Mouse (Mus musculus) forebrain, embryonic 15.5 days (tissue): ENCODE results near the gene Cyp4a12a. TPM values are rescaled to one million over a fixed set of nuclear protein-coding genes. Genes with fewer than 3 reads are reported as not detected.
A peak's percentile ranks its signal among the peaks of the same experiment; 100 is the strongest.
"Not testable (repeated sequence)": the region's sequence is repeated elsewhere in the genome, so short reads cannot be mapped to it uniquely, and the experiment has no call there.

Experiments
- ATAC-seq: fragments of 200-750 bp; cut with Nextera tagmentation; replicated peaks from 2 replicates; pipeline ENCODE4 v1.8.0; 2017; ENCODE audit warnings: mild to moderate bottlenecking, moderate TSS enrichment, moderate library complexity
- H3K27ac ChIP-seq: fragments of 300-500 bp; sonication (generic); replicated peaks from 2 replicates; pipeline ENCODE4 v1.5.1; 2015; ENCODE audit warnings: mild to moderate bottlenecking, inconsistent platforms
- H3K27me3 ChIP-seq: fragments of 300-500 bp; sonication (generic); 2 replicates; pipeline ENCODE4 v1.6.1; 2015; ENCODE audit warnings: inconsistent platforms
- H3K36me3 ChIP-seq: fragments of 300-500 bp; sonication (generic); 2 replicates; pipeline ENCODE4 v1.6.1; 2015; ENCODE audit warnings: mild to moderate bottlenecking, inconsistent platforms
- H3K4me1 ChIP-seq: fragments of 300-500 bp; sonication (generic); 2 replicates; pipeline ENCODE4 v1.6.1; 2015; ENCODE audit warnings: inconsistent platforms
- H3K4me2 ChIP-seq: fragments of 300-500 bp; sonication (generic); replicated peaks from 2 replicates; pipeline ENCODE4 v1.6.1; 2015; ENCODE audit warnings: mild to moderate bottlenecking, inconsistent platforms
- H3K4me3 ChIP-seq: fragments of 300-500 bp; sonication (generic); 2 replicates; pipeline ENCODE4 v1.5.1; 2015; ENCODE audit warnings: mild to moderate bottlenecking, inconsistent platforms
- H3K9ac ChIP-seq: fragments of 300-500 bp; sonication (generic); replicated peaks from 2 replicates; pipeline ENCODE4 v1.6.1; 2015; ENCODE audit warnings: mild to moderate bottlenecking, inconsistent platforms
- H3K9me3 ChIP-seq: fragments of 300-500 bp; sonication (generic); 2 replicates; pipeline ENCODE4 v1.6.1; 2016; ENCODE audit warnings: inconsistent platforms
- WGBS: fragments of 180-500 bp; shearing (Covaris S2); methylation state at CpG from one replicate; pipeline ENCODE4 v1.1.7; 2015; ENCODE audit warnings: mixed read lengths; 5-methylcytosine and 5-hydroxymethylcytosine counted together
- polyA plus RNA-seq: library from polyadenylated mRNA; unstranded; fragments of >200 nt; fragmentation: Nextera tagmentation; extraction: Ambion mirVana; gene quantifications from 2 replicates; pipeline ENCODE4 v1.2.1, GENCODE M21; 2015

Gene Cyp4a12a
- polyA plus RNA-seq, result not detected in 2 replicates

- not testable (repeated sequence) for H3K36me3 ChIP-seq, ATAC-seq, H3K4me3 ChIP-seq, H3K9ac ChIP-seq, H3K9me3 ChIP-seq, H3K27me3 ChIP-seq, H3K4me1 ChIP-seq, H3K4me2 ChIP-seq, H3K27ac ChIP-seq
Measured at GRCm38 (mm10) chr4:115298746-115299145, at the start of gene Cyp4a12a. Gene Cyp4a12a (plus strand): TSS chr4:115299046.

- H3K9me3 ChIP-seq, H3K4me3 ChIP-seq, ATAC-seq, H3K9ac ChIP-seq, H3K27ac ChIP-seq, H3K4me2 ChIP-seq, H3K4me1 ChIP-seq, H3K36me3 ChIP-seq, H3K27me3 ChIP-seq: not testable (repeated sequence)
- WGBS, result 87% methylated on average over 3 of the region's 4 CpGs
Measured at GRCm38 (mm10) chr4:115264687-115265569, 33.9 kb upstream of the Cyp4a12a start.

- 87% methylated on average over 2 of the region's 3 CpGs for WGBS
- ATAC-seq, result not testable (repeated sequence)
Measured at GRCm38 (mm10) chr4:115278215-115278982, 20.4 kb upstream of the Cyp4a12a start.

GRCm38 (mm10) chr4:115280342-115280741 lies 18.5 kb upstream of the Cyp4a12a start:
- no peak for ATAC-seq
- no peaks in the 10 kb centered on the region for H3K4me1 ChIP-seq

More at GRCm38 (mm10) chr4:115278215-115278982, 20.4 kb upstream of the Cyp4a12a start:
- not testable (repeated sequence) for H3K36me3 ChIP-seq, H3K27ac ChIP-seq, H3K4me1 ChIP-seq, H3K9me3 ChIP-seq, H3K4me2 ChIP-seq, H3K4me3 ChIP-seq, H3K27me3 ChIP-seq, H3K9ac ChIP-seq

GRCm38 (mm10) chr4:115280779-115281178 lies 18.1 kb upstream of the Cyp4a12a start:
- H3K27ac ChIP-seq, H3K36me3 ChIP-seq, H3K9me3 ChIP-seq, H3K4me1 ChIP-seq, H3K27me3 ChIP-seq: not testable (repeated sequence)
- ATAC-seq, result peak; percentile 69
- WGBS, result 4% methylated on average over 10 of the region's 10 CpGs
- Histone ChIP-seq H3K4me3 (peak overlapping the region; percentile 38), H3K4me2 (peak overlapping the region; percentile 55), H3K9ac (peak overlapping the region; percentile 32)

More at GRCm38 (mm10) chr4:115280342-115280741, 18.5 kb upstream of the Cyp4a12a start:
- Histone ChIP-seq H3K36me3 (no peaks in the 10 kb centered on the region), H3K9me3 (no peaks in the 10 kb centered on the region), H3K4me2 (peak overlapping the region; percentile 55), H3K27ac (no peak overlapping the region), H3K9ac (no peak overlapping the region), H3K4me3 (peak overlapping the region; percentile 38; the same call in 1 of the 2 replicates), H3K27me3 (no peaks in the 10 kb centered on the region)

GRCm38 (mm10) chr4:115281231-115281767 lies 17.5 kb upstream of the Cyp4a12a start:
- peak overlapping the region; percentile 38 for H3K4me3 ChIP-seq
- 16% methylated on average over 23 of the region's 23 CpGs for WGBS
- H3K4me2 ChIP-seq, result peak overlapping the region; percentile 55
- not testable (repeated sequence) for H3K36me3 ChIP-seq, H3K27ac ChIP-seq, H3K27me3 ChIP-seq, H3K4me1 ChIP-seq, H3K9me3 ChIP-seq
- ATAC-seq, result peak; percentile 85
- H3K9ac ChIP-seq, result peak overlapping the region; percentile 32; the same call in 1 of the 2 replicates

- ATAC-seq, H3K9ac ChIP-seq, H3K27ac ChIP-seq, H3K36me3 ChIP-seq, H3K4me2 ChIP-seq, H3K4me3 ChIP-seq, H3K27me3 ChIP-seq, H3K4me1 ChIP-seq, H3K9me3 ChIP-seq: not testable (repeated sequence)
Measured at GRCm38 (mm10) chr4:115325722-115326121, 26.9 kb downstream of the Cyp4a12a start.

- H3K4me1 ChIP-seq, H3K9ac ChIP-seq, H3K27me3 ChIP-seq, H3K36me3 ChIP-seq, H3K9me3 ChIP-seq, H3K4me2 ChIP-seq, H3K4me3 ChIP-seq, H3K27ac ChIP-seq, ATAC-seq: not testable (repeated sequence)
- 82% methylated on average over 3 of the region's 3 CpGs for WGBS
Measured at GRCm38 (mm10) chr4:115365624-115366023, 66.8 kb downstream of the Cyp4a12a start.

GRCm38 (mm10) chr4:115368067-115368466 lies 69.2 kb downstream of the Cyp4a12a start:
- not testable (repeated sequence) for H3K27me3 ChIP-seq, H3K4me2 ChIP-seq, H3K9me3 ChIP-seq, H3K9ac ChIP-seq, H3K4me1 ChIP-seq, H3K4me3 ChIP-seq, H3K36me3 ChIP-seq, ATAC-seq, H3K27ac ChIP-seq

Other genes starting within 250 kb of the Cyp4a12a start
- 0.48 and 0.60 TPM in 2 replicates for gene Tal1, start 242.6 kb upstream of the Cyp4a12a start, polyA plus RNA-seq
- gene Pdzk1ip1, start 210.3 kb upstream of the Cyp4a12a start, polyA plus RNA-seq, result 0.60 and 1.2 TPM in 2 replicates
- gene Cyp4x1, start 164.8 kb upstream of the Cyp4a12a start, polyA plus RNA-seq, result 3.3 and 3.4 TPM in 2 replicates
- gene Cyp4a29, start 57.0 kb upstream of the Cyp4a12a start, polyA plus RNA-seq, result not detected in 2 replicates
- not detected in 2 replicates for gene Cyp4a12b, start 112.6 kb downstream of the Cyp4a12a start, polyA plus RNA-seq
- gene Cyp4a30b, start 153.6 kb downstream of the Cyp4a12a start, polyA plus RNA-seq, result not detected in 2 replicates
- gene Cyp4a14, start 197.1 kb downstream of the Cyp4a12a start, polyA plus RNA-seq, result not detected in 2 replicates
- not detected in 2 replicates for gene Cyp4a10, start 219.2 kb downstream of the Cyp4a12a start, polyA plus RNA-seq